Mouse (Mus musculus): ENCODE measurements around the gene Ralgds. TPM values are rescaled to one million over a fixed set of nuclear protein-coding genes. Genes with fewer than 3 reads are reported as not detected.

Ralgds gene
- polyA plus RNA-seq, 1 experiment from 2014 or later, result 12.9 TPM

- Histone ChIP-seq H3K4me2 (peak overlapping the region; percentile 20; the same call in 1 of the 2 replicates), H3K27ac (ENCODE audit: low read depth, low read length) (peak overlapping the region; percentile 97), H3K27me3 (replicated peaks; ENCODE audit: control insufficient read depth, insufficient read depth, low read length) (0 out of 2 replicates have a peak, but pooled peaks cover 2% of the 10 kb centered on the region), H3K4me1 (replicated peaks; ENCODE audit: control insufficient read depth, insufficient read depth, low read length) (peaks cover 60% of the 10 kb centered on the region), H3K9me3 (ENCODE audit: control insufficient read depth, low read length) (no peaks in the 10 kb centered on the region), H3K9ac (ENCODE audit: low read depth, low read length) (no peak overlapping the region), H3K4me3 (ENCODE audit: low read depth, low read length) (no peak overlapping the region), H3K36me3 (ENCODE audit: control insufficient read depth, insufficient read depth, low read length) (no peaks in the 10 kb centered on the region)
- 34% methylated on average over 7 of the region's 7 CpGs for WGBS
- ATAC-seq (replicated peaks; ENCODE audit: low FRiP score) (peak; percentile 56), DNase-seq (ENCODE audit: low spot score) (no peak)
Measured at GRCm38 (mm10) chr2:28596021-28596420, 83.1 kb downstream of the Ralgds start.

GRCm38 (mm10) chr2:28596998-28597397 lies 84.1 kb downstream of the Ralgds start:
- H3K4me1 ChIP-seq (replicated peaks; ENCODE audit: control insufficient read depth, insufficient read depth, low read length), result peaks cover 70% of the 10 kb centered on the region
- H3K9ac ChIP-seq (ENCODE audit: low read depth, low read length), result peak overlapping the region; percentile 51; the same call in 1 of the 2 replicates
- peak overlapping the region; percentile 97 for H3K27ac ChIP-seq (ENCODE audit: low read depth, low read length)
- ATAC-seq (replicated peaks; ENCODE audit: low FRiP score) (no peak), DNase-seq (ENCODE audit: low spot score) (no peak)
- H3K9me3 ChIP-seq (ENCODE audit: control insufficient read depth, low read length), result no peaks in the 10 kb centered on the region
- H3K36me3 ChIP-seq (ENCODE audit: control insufficient read depth, insufficient read depth, low read length), result no peaks in the 10 kb centered on the region
- WGBS, result 76% methylated on average over 7 of the region's 7 CpGs
- H3K27me3 ChIP-seq (replicated peaks; ENCODE audit: control insufficient read depth, insufficient read depth, low read length), result 0 out of 2 replicates have a peak, but pooled peaks cover 2% of the 10 kb centered on the region
- H3K4me3 ChIP-seq (ENCODE audit: low read depth, low read length), result no peak overlapping the region
- peak overlapping the region; percentile 22 for H3K4me2 ChIP-seq

GRCm38 (mm10) chr2:28597733-28598547 lies 85.0 kb downstream of the Ralgds start:
- Histone ChIP-seq H3K36me3 (ENCODE audit: control insufficient read depth, insufficient read depth, low read length) (no peaks in the 10 kb centered on the region), H3K4me1 (replicated peaks; ENCODE audit: control insufficient read depth, insufficient read depth, low read length) (peaks cover 75% of the 10 kb centered on the region), H3K9ac (ENCODE audit: low read depth, low read length) (peak overlapping the region; percentile 51), H3K4me2 (peak overlapping the region; percentile 49), H3K27ac (ENCODE audit: low read depth, low read length) (peak overlapping the region; percentile 97), H3K4me3 (ENCODE audit: low read depth, low read length) (no peak overlapping the region), H3K9me3 (ENCODE audit: control insufficient read depth, low read length) (no peaks in the 10 kb centered on the region), H3K27me3 (replicated peaks; ENCODE audit: control insufficient read depth, insufficient read depth, low read length) (no peaks in the 10 kb centered on the region)
- WGBS, result 44% methylated on average over 7 of the region's 7 CpGs
- ATAC-seq (replicated peaks; ENCODE audit: low FRiP score) (peak; percentile 86), DNase-seq (ENCODE audit: low spot score) (peak; percentile 80)

- H3K9ac ChIP-seq (ENCODE audit: low read depth, low read length), result peak overlapping the region; percentile 49
- 36% methylated on average over 12 of the region's 12 CpGs for WGBS
- H3K4me2 ChIP-seq, result peak overlapping the region; percentile 49
- DNase-seq (ENCODE audit: low spot score), result no peak
- H3K27ac ChIP-seq (ENCODE audit: low read depth, low read length), result peak overlapping the region; percentile 97
- no peaks in the 10 kb centered on the region for H3K27me3 ChIP-seq (replicated peaks; ENCODE audit: control insufficient read depth, insufficient read depth, low read length)
- H3K36me3 ChIP-seq (ENCODE audit: control insufficient read depth, insufficient read depth, low read length), result no peaks in the 10 kb centered on the region
- H3K9me3 ChIP-seq (ENCODE audit: control insufficient read depth, low read length), result no peaks in the 10 kb centered on the region
- no peak overlapping the region for H3K4me3 ChIP-seq (ENCODE audit: low read depth, low read length)
- no peak for ATAC-seq (replicated peaks; ENCODE audit: low FRiP score)
- H3K4me1 ChIP-seq (replicated peaks; ENCODE audit: control insufficient read depth, insufficient read depth, low read length), result peaks cover 78% of the 10 kb centered on the region
Measured at GRCm38 (mm10) chr2:28598692-28599568, 86.0 kb downstream of the Ralgds start.

GRCm38 (mm10) chr2:28599569-28599900 lies 86.6 kb downstream of the Ralgds start:
- Histone ChIP-seq H3K4me3 (ENCODE audit: low read depth, low read length) (no peak overlapping the region), H3K4me2 (peak overlapping the region; percentile 49), H3K9ac (ENCODE audit: low read depth, low read length) (peak overlapping the region; percentile 49), H3K27ac (ENCODE audit: low read depth, low read length) (peak overlapping the region; percentile 97), H3K27me3 (replicated peaks; ENCODE audit: control insufficient read depth, insufficient read depth, low read length) (no peaks in the 10 kb centered on the region), H3K9me3 (ENCODE audit: control insufficient read depth, low read length) (no peaks in the 10 kb centered on the region), H3K4me1 (replicated peaks; ENCODE audit: control insufficient read depth, insufficient read depth, low read length) (peaks cover 78% of the 10 kb centered on the region), H3K36me3 (ENCODE audit: control insufficient read depth, insufficient read depth, low read length) (no peaks in the 10 kb centered on the region)
- WGBS, result 36% methylated on average over 6 of the region's 6 CpGs
- no peak for ATAC-seq (replicated peaks; ENCODE audit: low FRiP score)
- DNase-seq (ENCODE audit: low spot score), result no peak

- Histone ChIP-seq H3K27ac (ENCODE audit: low read depth, low read length) (peak overlapping the region; percentile 97), H3K4me3 (ENCODE audit: low read depth, low read length) (no peak overlapping the region), H3K9me3 (ENCODE audit: control insufficient read depth, low read length) (no peaks in the 10 kb centered on the region), H3K36me3 (ENCODE audit: control insufficient read depth, insufficient read depth, low read length) (no peaks in the 10 kb centered on the region), H3K27me3 (replicated peaks; ENCODE audit: control insufficient read depth, insufficient read depth, low read length) (no peaks in the 10 kb centered on the region), H3K9ac (ENCODE audit: low read depth, low read length) (peak overlapping the region; percentile 66), H3K4me2 (peak overlapping the region; percentile 52), H3K4me1 (replicated peaks; ENCODE audit: control insufficient read depth, insufficient read depth, low read length) (peaks cover 73% of the 10 kb centered on the region)
- 18% methylated on average over 12 of the region's 12 CpGs for WGBS
- ATAC-seq (replicated peaks; ENCODE audit: low FRiP score) (peak; percentile 87), DNase-seq (ENCODE audit: low spot score) (peak; percentile 83)
Measured at GRCm38 (mm10) chr2:28601720-28602590, 89.0 kb downstream of the Ralgds start.

All from liver, embryonic 11.5 days (tissue).